Mouse (Mus musculus) layer of hippocampus, adult 2 months (tissue): ENCODE results near the gene Mbtd1. TPM values are rescaled to one million over a fixed set of nuclear protein-coding genes. Genes with fewer than 3 reads are reported as not detected.
"Not testable (repeated sequence)": the region's sequence is repeated elsewhere in the genome, so short reads cannot be mapped to it uniquely, and the experiment has no call there.

Experiments used
- DNase-seq, 2 experiments: peaks; one replicate each; pipeline ENCODE4 v3.0.0; 2022; ENCODE audit warnings: low spot score in 2 of 2
- H3K27ac ChIP-seq: fragments of 200-600 bp; 2 replicates; pipeline ENCODE4 v1.8.1; 2022
- H3K4me3 ChIP-seq: fragments of 200-600 bp; 2 replicates; pipeline ENCODE4 v1.8.1; 2022; ENCODE audit warnings: mild to moderate bottlenecking
- CTCF ChIP-seq: fragments of 200-600 bp; conservative IDR thresholded peaks from 2 replicates; pipeline ENCODE4 v1.8.1; 2022; ENCODE audit warnings: antibody characterized with exemption, mild to moderate bottlenecking, moderate library complexity
- total RNA-seq, 2 experiments: library from RNA; stranded (reverse); gene quantifications; 2 replicates each; pipeline ENCODE4 v1.2.3; 2021

The Mbtd1 gene
- total RNA-seq, 2 experiments from 2014 or later = 35.4 to 42.8 TPM

DNA sequence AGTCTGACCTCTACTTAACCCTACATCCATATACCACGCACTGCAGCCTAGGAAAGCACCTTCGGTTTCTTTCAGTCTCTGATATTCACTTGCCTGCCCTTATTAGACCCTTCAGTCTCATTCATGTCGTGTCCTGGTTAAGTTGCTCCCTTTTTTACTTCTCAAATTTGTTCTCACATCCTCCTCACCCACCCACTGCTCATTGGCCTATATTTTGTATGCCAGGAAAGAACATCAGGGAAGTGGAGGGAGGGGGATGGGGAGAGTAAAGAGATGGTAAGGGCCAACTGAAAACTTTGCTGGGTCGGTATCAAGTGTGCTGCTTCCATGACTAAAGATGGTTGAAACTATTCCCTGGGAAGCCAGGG lies 1.4 kb downstream of the Mbtd1 start:
- Histone ChIP-seq H3K27ac (peak overlapping the region; percentile 100), H3K4me3 (peak overlapping the region; percentile 91)
- no peak for TF ChIP-seq CTCF
- no peak for DNase-seq

DNA sequence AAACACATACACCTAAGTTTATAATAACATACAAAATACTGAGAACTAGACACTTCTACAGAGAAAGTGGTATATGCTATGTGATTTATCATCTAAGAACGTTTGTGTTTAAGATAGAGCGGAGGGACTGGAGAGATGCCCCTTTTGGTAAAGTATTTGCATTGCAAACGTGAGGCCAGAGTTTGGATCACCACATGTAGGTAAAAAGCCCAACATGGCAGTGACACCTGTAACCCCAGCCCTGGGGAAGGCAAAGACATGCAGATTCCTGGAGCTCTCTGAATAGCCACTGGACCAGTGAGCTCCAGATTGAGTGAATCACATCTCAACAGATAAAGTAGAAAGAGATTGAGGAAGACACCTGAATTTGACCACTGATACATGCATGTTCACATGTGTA lies 12.1 kb downstream of the Mbtd1 start:
- no peak for DNase-seq
- Histone ChIP-seq H3K27ac (no peak overlapping the region), H3K4me3 (no peak overlapping the region)
- no peak for TF ChIP-seq CTCF

DNA sequence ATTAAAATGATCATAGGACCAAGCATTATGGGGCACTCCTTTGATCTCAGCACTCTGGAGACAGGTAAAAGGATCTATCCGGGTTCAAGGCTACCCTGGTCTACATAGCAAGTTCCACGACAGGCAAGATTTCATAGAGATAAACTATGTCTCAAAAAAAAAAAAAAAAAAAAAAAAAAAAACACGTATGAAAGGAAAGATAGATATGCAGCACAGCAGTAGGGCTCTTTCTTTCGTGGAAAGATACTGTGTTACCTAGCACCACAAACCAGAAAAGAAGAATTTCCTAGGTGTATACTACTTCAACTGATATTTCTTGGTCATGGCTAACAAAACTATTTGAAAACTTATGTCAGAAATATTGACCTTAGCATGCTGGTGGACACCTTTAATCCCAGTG lies 21.2 kb downstream of the Mbtd1 start:
- no peak overlapping the region for H3K27ac ChIP-seq
- TF ChIP-seq CTCF = no peak
- no peak for DNase-seq
- H3K4me3 ChIP-seq = no peak overlapping the region

DNA sequence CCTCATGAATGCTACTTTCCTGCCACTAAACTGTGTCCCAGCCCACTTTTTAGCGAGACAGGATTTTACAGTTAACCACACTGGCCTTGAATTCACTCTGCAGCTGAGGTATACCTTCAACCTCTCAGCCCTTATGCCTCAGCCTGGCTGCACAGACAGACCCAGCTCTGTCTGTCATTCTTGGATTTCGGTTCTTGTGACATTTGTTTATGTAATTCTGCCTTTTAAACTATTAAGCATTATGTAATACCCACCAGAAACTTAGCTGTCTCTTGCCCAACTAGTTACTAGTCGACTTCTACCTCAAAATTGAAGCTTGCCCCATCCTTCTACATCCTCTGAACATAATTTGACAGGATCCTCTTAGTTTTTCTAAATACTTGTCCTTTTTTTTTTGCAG lies 22.2 kb downstream of the Mbtd1 start:
- no peak overlapping the region for H3K4me3 ChIP-seq
- DNase-seq = no peak
- H3K27ac ChIP-seq = 0 out of 2 replicates have a peak overlapping the region, but pooled peaks have one; percentile 2
- TF ChIP-seq CTCF = no peak

DNA sequence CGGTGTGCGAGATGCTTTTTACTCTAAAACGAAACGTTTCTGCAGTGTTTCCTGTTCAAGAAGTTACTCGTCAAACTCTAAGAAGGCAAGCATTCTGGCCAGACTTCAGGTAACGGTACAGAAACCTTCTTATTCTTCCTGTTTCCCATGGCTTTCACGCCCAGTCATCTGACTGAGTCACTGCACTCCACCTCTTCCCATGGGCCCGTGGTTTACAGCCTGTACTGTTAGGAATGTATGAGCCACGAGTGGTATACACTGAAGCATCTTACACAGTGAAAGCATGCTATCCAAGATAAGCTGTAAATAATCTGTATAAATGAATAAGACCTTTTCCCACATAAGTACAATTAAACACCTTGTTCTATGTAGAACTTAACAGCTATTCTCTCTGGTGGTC lies 23.2 kb downstream of the Mbtd1 start:
- no peak for DNase-seq
- TF ChIP-seq CTCF = no peak
- H3K4me3 ChIP-seq = no peak overlapping the region
- no peak overlapping the region for H3K27ac ChIP-seq

DNA sequence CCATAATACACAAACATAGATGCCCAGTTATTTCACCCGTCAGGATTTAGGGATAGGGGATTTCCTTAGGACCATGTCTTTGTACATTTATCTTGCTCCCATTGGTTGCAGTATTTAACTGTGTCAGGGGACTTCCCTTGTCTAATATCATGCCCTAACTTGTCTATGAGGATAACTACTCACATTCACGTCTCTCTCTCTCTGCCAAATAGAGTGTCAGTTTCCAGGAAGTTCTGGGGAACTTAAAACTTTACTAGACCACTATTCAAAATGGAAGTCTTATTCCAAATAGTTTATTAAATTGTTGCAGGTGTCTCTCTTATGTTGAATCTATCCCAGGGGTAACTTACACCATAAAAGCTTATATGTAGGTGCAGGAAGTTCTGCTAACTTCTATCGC lies 26.0 kb downstream of the Mbtd1 start:
- DNase-seq = no peak
- TF ChIP-seq CTCF = no peak
- no peak overlapping the region for H3K27ac ChIP-seq
- H3K4me3 ChIP-seq = no peak overlapping the region

DNA sequence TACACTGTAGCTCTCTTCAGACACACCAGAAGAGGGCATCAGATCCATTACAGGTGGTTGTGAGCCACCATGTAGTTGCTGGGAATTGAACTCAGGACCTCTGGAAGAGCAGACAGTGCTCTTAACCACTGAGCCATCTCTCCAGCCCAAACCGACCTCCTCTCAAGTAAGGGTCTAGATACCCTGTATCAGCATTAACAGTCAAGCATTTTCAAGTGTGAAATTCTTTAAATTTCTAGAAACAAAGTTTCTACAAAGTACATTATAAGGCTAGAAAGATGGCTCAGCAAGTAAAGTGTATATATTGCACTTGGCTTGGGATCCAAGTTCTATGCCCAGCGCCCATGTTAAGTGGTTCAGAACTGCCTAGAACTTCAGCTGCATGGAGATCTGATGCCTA lies 29.4 kb downstream of the Mbtd1 start:
- not testable (repeated sequence) for DNase-seq, H3K27ac ChIP-seq, H3K4me3 ChIP-seq

DNA sequence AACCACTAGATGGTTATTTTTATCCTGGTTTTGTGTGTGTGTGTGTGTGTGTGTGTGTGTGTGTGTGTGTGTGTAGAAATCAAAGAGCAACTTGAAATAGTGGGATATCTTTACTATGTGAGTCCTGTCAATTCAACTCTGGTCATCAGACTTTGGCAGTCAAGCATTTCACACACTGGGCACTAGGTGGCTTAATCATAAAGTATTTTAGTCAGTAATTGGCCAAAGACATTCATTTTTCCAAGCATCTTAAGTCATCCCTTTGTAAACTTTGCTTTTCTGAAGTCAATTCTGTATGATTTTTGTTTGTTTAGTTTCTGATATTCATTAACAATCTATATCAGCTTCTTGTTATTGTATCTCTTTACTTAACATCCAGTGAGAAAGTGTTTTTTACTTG lies 43.5 kb downstream of the Mbtd1 start:
- no peak for DNase-seq
- peak; percentile 65 for TF ChIP-seq CTCF
- H3K4me3 ChIP-seq = no peak overlapping the region
- H3K27ac ChIP-seq = no peak overlapping the region

DNA sequence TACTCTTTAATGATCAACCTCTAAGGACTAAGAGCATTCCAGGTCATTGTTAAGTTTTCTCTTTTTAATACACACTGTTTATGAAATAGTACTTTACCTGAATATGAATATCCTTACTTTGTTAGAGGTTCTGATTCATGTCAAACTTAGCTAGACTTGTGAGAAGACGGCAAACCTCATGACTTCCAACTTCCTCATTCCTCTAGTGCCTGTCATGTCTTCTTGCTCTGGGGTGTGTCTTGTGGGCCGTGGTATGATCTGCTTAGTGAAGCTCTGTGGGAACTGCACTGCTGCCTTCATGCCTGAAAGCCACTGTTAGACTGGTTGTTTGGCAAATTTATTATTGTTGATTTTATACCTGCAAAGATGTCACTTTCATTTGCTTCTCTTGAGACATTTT lies 55.3 kb downstream of the Mbtd1 start:
- no peak for TF ChIP-seq CTCF
- no peak overlapping the region for H3K27ac ChIP-seq
- H3K4me3 ChIP-seq = no peak overlapping the region
- DNase-seq = no peak

DNA sequence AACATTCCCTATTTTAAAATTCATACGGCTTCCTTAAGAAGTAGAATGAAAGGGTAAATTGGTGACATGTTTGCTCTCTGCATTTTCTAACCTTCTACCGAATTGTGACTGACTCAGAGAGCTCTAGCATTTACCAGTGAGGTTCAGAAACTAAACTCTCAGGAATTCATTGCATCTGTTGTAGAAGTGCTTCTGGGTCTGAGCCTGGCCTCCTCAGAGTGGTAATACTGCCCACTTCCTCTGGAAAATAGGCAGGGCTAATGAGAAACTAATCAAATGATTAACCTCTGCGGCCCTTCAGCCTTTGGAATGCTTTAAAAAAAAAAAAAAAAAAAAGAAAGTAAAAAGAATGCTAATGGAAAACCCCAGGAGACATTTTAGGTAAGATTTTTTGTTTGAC lies 59.3 kb downstream of the Mbtd1 start:
- no peak overlapping the region for H3K27ac ChIP-seq
- H3K4me3 ChIP-seq = no peak overlapping the region
- TF ChIP-seq CTCF = no peak
- DNase-seq = no peak

DNA sequence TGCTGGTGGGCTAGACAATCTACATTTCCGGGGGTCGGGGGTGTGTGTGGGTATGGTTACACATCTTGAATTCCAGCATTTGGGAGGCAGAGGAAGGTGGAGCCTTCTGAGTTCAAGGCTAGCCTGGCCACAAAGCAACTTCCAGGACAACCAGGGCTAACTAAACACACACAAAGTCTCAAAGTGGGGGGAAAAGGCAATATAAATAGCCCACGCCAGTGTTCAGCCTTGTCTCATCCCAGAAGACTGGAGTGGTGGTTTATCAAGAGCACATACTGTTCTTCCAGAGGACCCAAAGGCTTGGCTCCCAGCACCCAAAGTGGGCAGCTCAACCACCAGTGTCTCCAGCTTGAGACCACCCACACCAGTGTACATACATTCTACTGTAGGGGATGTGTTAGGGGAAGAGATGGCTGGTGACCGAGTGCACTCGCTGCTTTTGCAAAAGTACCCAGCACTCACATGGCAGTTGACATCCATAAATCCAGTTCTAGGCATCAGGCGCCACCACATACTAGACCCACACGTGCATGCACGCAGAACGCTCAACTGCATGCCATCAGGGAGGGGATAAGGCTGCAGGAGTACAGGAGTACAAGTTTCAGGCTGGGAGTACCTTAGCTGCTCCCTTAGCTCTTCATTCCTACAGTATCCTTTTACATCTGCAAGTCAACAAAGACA lies 63.4 kb downstream of the Mbtd1 start:
- no peak for DNase-seq
- Histone ChIP-seq H3K4me3 (no peak overlapping the region), H3K27ac (no peak overlapping the region)
- no peak for TF ChIP-seq CTCF

DNA sequence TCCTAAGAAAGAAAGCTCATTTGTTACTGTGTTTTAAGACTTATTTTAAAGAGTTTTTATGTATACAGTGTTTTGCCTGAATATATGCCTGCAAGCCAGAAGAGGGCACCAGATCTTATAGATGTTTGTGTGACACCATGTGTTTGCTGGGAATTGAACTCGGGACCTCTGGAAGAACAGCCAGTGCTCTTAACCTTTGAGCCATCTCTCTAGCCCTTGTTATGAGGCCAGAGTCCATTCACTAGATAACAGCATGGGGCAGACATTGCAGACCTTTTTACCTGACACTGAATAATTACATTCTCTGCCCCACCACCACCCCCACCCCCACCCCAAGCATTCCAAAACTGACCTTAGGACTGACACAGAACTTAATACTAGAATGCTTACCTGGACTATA lies 64.4 kb downstream of the Mbtd1 start:
- H3K4me3 ChIP-seq = no peak overlapping the region
- no peak for DNase-seq
- H3K27ac ChIP-seq = no peak overlapping the region
- peak; percentile 47 for TF ChIP-seq CTCF

DNA sequence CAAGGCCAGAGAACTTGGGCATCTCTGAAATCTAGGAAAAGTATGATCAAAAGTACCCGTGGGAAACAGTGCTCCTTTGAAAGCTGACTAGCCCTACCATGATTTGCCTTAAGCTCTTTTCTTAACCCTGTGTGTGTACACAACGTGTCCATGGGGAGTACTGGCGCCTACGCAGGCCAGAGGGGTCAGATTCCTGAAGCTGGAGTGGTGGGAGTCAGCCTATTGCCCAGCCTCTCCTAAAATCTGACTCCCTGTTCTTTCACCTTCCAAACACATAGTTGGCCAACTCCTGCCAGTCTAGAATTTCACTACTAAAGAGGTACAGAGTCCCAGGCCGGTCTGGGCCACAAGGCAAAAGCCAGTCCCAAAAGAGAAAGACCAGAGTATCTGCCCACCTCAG lies 66.7 kb downstream of the Mbtd1 start:
- no peak for DNase-seq
- Histone ChIP-seq H3K27ac (no peak overlapping the region), H3K4me3 (no peak overlapping the region)
- TF ChIP-seq CTCF = no peak

DNA sequence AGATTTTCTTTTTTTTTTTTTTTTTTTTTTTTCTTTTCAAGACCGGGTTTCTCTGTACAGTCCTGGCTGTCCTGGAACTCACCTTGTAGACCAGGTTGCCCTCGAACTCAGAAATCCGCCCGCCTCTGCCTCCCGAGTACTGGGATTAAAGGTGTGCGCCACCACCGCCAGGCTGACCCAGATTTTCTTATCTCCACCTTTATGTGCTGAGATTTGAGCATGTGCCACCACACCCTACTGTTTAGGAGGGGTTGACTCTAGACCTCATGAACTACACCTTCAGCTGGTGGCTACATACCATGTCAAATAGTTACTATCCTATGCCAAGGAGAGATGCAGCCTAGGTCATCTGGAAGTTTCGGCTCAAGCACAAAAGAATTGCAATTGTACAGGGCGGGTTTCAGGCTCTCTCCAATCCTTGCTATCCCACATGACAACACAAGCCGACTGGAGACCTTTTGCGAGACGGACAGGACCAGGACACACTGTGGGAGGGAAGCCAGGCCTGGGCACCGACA lies 69.1 kb downstream of the Mbtd1 start:
- H3K4me3 ChIP-seq = peak overlapping the region; percentile 87
- peak overlapping the region; percentile 92 for H3K27ac ChIP-seq
- TF ChIP-seq CTCF = no peak
- DNase-seq = no peak
